Comparison of ENCODE assay signal across 25 mouse cellular contexts in the genomic region with DNA sequence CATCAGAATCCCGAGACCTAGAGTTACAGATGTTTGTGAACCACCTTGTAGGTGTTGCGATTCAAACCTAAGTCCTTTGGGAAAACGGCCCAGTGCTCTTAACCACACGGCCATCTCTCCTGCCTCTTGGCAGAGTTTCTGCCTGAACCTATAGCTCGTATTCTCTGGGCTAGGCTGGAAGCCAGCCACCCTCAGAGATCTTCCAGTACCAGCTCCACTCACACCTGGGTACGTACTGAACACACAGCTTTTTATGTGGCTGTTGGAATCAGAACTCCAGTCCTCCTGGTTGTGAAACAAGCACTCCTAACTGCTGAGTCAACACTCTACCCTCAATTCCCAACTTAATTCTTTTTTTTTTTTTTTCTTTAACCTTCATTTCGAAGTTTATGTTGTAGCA.
"Had no signal": no experiment of that assay in that cellular context is flagged by ENCODE, and none has a peak within 500 bp of the region (broad histone marks: within the 10 kb centered on the region; RNA-seq: fewer than 3 reads in every experiment).

No protein-coding gene starts in this region.

- H3K27ac ChIP-seq: heart, embryonic 15.5 days; hindbrain, embryonic 12.5 days; hindbrain, embryonic 14.5 days; kidney, postnatal 0 days; limb, embryonic 13.5 days; limb, embryonic 15.5 days had no signal

- H3K9me3 ChIP-seq: heart, embryonic 13.5 days; heart, embryonic 15.5 days; hindbrain, embryonic 10.5 days; hindbrain, embryonic 12.5 days; kidney, embryonic 15.5 days; limb, embryonic 13.5 days; limb, embryonic 15.5 days had no signal

- ATAC-seq: forebrain, postnatal 0 days; hindbrain, embryonic 16.5 days; inflammation-experienced regulatory T-cells, adult 6 months; intestine, embryonic 16.5 days had no signal

- DNase-seq: forebrain, postnatal 0 days; gastrocnemius, postnatal 14 days; gastrocnemius, postnatal 36 days; heart, adult 2 months; heart, postnatal 4 days; kidney, adult 2 months; kidney, adult 9 months; kidney, postnatal 14 days; kidney, postnatal 36 days; layer of hippocampus, adult 9-11 months; layer of hippocampus, postnatal 36 days; left cerebral cortex, postnatal 4 days had no signal

- H3K27me3 ChIP-seq: heart, embryonic 13.5 days; heart, embryonic 15.5 days; hindbrain, embryonic 12.5 days; kidney, embryonic 15.5 days; limb, embryonic 13.5 days; limb, embryonic 15.5 days had no signal

- H3K4me2 ChIP-seq: heart, embryonic 11.5 days; heart, embryonic 13.5 days; heart, embryonic 15.5 days; hindbrain, embryonic 12.5 days; hindbrain, embryonic 14.5 days; kidney, embryonic 15.5 days; limb, embryonic 13.5 days; limb, embryonic 15.5 days had no signal

- H3K9ac ChIP-seq: forebrain, postnatal 0 days; heart, embryonic 13.5 days; heart, embryonic 15.5 days; hindbrain, embryonic 12.5 days; hindbrain, embryonic 14.5 days; kidney, embryonic 15.5 days; limb, embryonic 13.5 days; limb, embryonic 15.5 days had no signal

- H3K36me3 ChIP-seq: heart, embryonic 13.5 days; heart, embryonic 15.5 days; hindbrain, embryonic 10.5 days; hindbrain, embryonic 12.5 days; kidney, embryonic 15.5 days; limb, embryonic 13.5 days; limb, embryonic 15.5 days had no signal

- H3K4me3 ChIP-seq: heart, adult 2 months; heart, embryonic 13.5 days; heart, embryonic 15.5 days; hindbrain, embryonic 10.5 days; hindbrain, embryonic 12.5 days; kidney, embryonic 15.5 days; limb, embryonic 13.5 days; limb, embryonic 15.5 days had no signal
